Mouse (Mus musculus) embryonic fibroblast, embryonic 13.5 days (primary cell): ENCODE measurements around the gene Map3k5. TPM values are rescaled to one million over a fixed set of nuclear protein-coding genes. Genes with fewer than 3 reads are reported as not detected.

Source experiments
- H3K27ac ChIP-seq: 2 replicates; pipeline ENCODE4 v1.5.1; 2012; ENCODE audit warnings: low read length, control low read depth, inconsistent platforms; ENCODE audit not compliant: insufficient read depth
- H3K4me1 ChIP-seq: 2 replicates; pipeline ENCODE4 v1.6.1; 2011; ENCODE audit warnings: low read length; ENCODE audit not compliant: control insufficient read depth, insufficient read depth
- H3K4me3 ChIP-seq: 2 replicates; pipeline ENCODE4 v1.5.1; 2011; ENCODE audit warnings: mild to moderate bottlenecking, control low read depth, low read length; ENCODE audit not compliant: insufficient read depth
- CTCF ChIP-seq: IDR thresholded peaks from 2 replicates; pipeline ENCODE4 v1.5.1; 2011; ENCODE audit warnings: mild to moderate bottlenecking, control low read depth, low read length, moderate library complexity, borderline replicate concordance; ENCODE audit not compliant: insufficient read depth
- POLR2A ChIP-seq: IDR thresholded peaks from 2 replicates; pipeline ENCODE4 v1.6.1; 2011; ENCODE audit warnings: low read depth, mild to moderate bottlenecking, control low read depth, low read length, moderate library complexity
- polyA plus RNA-seq: library from polyadenylated mRNA; stranded (reverse); fragments of >200 nt; gene quantifications from 2 replicates; pipeline ENCODE4 v1.2.4, GENCODE M21; 2011; ENCODE audit warnings: low read depth; ENCODE audit not compliant: missing spikeins, insufficient read length

Gene Map3k5
- polyA plus RNA-seq = 4.0 and 4.7 TPM in 2 replicates

DNA sequence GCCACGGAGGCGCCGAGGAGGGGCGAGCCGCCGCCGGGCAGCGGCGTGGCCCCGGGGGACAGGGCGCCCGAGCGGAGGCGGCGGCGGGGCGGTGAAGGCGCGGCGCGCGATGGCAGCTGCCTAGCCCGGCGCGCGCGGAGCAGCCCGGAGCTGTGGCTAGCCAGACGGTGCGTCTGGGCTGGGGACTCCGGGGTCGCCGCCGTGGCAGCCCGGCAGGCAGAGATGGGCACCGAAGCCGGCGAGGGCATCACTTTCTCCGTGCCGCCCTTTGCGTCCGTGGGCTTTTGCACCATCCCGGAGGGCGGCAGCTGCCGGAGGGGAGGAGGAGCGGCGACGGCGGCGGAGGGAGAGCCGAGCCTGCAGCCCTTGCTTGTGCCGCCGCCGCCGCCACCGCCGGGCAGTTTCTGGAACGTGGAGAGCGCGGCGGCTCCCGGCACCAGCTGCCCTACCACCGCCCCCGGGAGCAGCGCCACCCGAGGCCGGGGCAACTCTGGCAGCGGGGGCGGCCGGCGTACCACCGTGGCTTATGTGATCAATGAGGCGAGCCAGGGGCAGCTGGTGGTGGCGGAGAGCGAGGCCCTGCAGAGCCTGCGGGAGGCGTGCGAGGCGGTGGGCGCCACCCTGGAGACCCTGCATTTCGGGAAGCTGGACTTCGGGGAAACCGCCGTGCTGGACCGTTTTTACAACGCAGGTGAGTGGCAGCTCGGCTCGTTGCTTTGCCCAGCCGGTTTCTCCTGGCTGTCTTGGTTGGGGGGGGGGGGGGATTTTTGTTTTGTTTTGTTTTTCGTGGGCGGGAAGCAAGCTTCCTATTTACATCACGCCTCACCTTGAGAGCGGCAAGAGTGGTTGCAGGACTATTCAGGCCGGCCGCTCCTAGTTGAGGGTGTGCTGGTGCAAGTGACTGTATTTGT is at the start of gene Map3k5:
Gene Map3k5, plus strand, starts transcription at position 89 of the 911 bp plus-strand sequence.
- no peak for TF ChIP-seq CTCF
- no peak for TF ChIP-seq POLR2A
- Histone ChIP-seq H3K27ac (no peak within 1 kb of the TSS), H3K4me1 (no peaks in the 10 kb centered on the region; the same call in 1 of the 2 replicates), H3K4me3 (peak within 1 kb of the TSS; percentile 46)

GRCm38 (mm10) chr10:19886249-19886648 is 48.0 kb upstream of the Map3k5 start:
- Histone ChIP-seq H3K4me3 (no peak overlapping the region), H3K27ac (no peak overlapping the region), H3K4me1 (no peaks in the 10 kb centered on the region)
- TF ChIP-seq CTCF (no peak), POLR2A (no peak)

DNA sequence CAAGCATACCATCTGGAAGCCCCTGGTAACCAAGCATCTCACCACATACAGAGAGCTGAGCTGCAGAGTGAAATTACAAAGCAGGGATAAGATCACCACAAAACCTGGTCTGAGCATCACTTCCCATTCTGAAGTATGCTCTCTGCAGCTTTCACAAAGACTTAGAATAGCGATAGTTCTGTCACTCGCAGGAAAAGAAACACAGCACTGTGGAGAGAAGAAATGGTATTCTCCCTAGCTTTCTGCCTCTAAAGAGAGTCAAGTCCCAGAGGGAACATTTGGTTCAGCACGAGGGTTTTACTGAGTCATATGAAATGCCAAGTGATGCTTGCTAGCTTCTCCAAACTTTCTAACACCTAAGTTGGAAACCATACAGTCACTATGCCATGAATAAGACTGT is 44.4 kb upstream of the Map3k5 start:
- Histone ChIP-seq H3K4me3 (no peak overlapping the region), H3K27ac (no peak overlapping the region), H3K4me1 (no peaks in the 10 kb centered on the region)
- TF ChIP-seq POLR2A (no peak), CTCF (no peak)

DNA sequence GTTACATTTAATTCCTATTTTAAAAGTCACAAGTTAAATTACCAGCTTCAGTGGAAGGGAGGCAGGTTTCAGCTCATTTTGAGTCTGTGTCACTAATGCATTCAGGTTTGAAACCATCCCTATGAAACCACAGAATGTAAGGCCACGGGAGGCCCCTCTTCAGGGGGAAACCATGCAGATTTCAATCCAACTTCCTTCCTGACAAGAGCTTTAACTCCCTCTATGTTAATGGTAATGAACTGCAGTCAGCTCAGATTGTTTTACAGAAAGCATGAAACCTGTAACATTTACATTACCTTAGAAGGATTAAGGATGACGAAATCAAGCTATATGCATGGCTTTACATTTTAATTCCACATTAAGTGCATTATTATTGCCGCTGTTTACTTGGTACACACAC is 42.6 kb upstream of the Map3k5 start:
- Histone ChIP-seq H3K4me3 (no peak overlapping the region), H3K4me1 (no peaks in the 10 kb centered on the region), H3K27ac (no peak overlapping the region)
- no peak for TF ChIP-seq POLR2A
- TF ChIP-seq CTCF = no peak

DNA sequence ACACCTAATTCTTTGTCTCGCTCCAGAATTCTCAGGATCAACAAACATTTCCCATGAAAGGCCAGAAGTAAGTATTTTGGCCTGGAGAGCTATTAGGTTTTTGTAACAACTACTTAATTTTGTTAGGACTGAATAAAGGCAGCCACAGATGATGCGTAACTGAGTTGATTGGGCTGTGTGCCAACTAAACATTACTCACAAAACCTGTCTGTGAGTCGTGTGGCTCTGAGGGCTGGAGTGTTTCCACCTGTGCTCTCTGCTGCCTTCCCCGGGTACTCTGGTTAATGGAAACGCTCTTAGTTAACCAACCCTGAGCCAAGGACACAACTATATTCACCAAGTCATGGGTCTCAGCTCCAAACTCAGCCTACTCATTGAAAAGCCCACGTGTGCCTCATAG is 41.1 kb upstream of the Map3k5 start:
- Histone ChIP-seq H3K4me1 (no peaks in the 10 kb centered on the region), H3K4me3 (no peak overlapping the region), H3K27ac (no peak overlapping the region)
- no peak for TF ChIP-seq POLR2A
- no peak for TF ChIP-seq CTCF

DNA sequence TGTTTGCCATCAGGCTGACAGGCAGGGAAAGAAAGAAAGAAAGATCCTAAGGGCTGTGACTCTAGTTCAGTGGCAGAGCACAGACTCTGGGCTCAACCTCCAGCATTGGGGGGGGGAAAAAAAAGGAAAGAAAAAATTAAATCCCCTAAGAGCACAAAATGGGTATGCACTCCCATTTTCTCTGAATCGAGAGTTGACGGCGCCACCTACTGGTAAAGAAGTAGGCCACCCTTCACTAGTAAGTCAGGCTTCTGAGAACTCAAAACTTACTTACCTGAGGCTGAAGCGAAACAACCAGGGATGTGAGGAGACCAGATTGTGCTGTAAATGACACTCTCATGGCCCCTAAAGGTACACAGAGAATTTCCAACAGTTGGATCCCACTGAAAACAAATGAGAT is 40.3 kb upstream of the Map3k5 start:
- TF ChIP-seq POLR2A (no peak), CTCF (no peak)
- H3K4me1 ChIP-seq = no peaks in the 10 kb centered on the region
- H3K27ac ChIP-seq = no peak overlapping the region
- H3K4me3 ChIP-seq = no peak overlapping the region

DNA sequence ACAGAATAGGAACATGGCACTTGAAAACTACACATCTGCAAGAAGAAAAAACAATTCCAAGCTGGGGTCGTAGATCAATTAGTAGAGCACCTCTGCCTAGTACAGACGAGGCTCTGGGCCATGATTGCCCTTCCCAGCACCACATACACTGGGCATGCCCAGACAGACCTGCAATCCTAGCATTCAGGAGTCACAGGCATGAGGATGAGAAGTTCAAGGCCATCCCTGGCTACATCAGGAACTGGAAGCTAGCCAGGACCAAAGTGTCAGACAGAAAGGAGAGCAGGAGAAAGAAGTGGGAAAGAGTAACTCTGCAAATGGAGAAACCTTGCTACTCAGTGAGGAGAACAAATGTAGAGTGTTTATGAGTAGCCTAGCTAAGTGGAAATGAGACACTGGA is 34.1 kb upstream of the Map3k5 start:
- H3K27ac ChIP-seq = no peak overlapping the region

DNA sequence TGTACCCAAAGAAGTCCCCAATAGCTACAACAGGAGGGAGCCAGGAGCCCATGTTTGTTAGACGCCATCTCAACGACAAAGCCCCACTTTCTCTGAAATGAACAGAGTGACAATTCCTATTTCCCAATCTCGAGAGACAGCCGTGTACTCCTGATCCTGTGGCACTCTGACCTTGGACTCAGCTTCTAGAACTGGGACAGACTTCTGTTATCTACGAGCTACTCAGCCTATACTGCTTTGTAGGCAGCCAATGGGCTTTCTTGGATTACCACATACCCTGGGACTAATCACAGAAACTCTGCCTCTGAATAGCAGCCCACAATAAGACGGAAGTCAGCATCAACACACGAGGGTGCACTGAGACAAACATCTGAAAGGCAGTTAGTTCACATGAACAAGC is 32.3 kb upstream of the Map3k5 start:
- no peaks in the 10 kb centered on the region for H3K4me1 ChIP-seq
- H3K27ac ChIP-seq = no peak overlapping the region
- TF ChIP-seq CTCF = no peak
- no peak for TF ChIP-seq POLR2A
- H3K4me3 ChIP-seq = no peak overlapping the region

More for the DNA sequence above, 34.1 kb upstream of the Map3k5 start:
- Histone ChIP-seq H3K4me1 (no peaks in the 10 kb centered on the region), H3K4me3 (no peak overlapping the region)
- TF ChIP-seq CTCF (no peak), POLR2A (no peak)

DNA sequence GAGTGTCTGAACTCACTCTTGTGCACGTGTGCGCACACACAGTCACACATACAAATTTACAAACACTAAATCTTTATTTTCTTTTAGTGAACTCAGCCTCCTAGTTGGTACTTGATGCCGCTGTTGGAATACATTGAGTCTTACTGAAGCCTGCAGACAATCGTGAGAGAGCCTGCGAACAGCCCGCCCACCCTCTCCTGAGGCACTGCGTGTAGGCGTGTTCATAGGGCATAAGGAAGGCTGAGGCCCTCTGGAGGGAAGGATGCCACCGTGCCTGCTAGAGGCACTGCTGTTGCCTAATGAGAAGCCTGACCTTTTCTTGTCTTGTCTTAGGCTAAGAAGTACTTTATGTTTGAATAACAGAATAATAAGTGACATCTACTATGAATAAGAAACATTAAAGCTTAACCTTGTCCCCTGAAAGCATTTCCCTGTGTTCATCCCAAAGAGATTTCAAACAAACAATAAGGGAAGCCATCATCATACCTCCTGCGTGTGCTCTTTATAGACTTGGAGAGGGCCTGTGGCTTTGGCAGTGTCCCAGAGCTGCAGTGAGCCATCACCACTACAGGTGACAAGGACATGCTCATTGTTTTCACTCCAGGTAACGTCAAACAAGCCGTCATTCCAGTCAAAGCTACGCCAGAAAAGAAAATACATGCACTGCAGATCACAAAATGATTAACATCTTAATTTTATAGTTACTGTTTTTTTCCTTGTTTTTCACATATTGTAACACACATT is 30.0 kb upstream of the Map3k5 start:
- no peaks in the 10 kb centered on the region for H3K4me1 ChIP-seq
- no peak overlapping the region for H3K27ac ChIP-seq
- TF ChIP-seq POLR2A = no peak
- no peak for TF ChIP-seq CTCF
- no peak overlapping the region for H3K4me3 ChIP-seq

GRCm38 (mm10) chr10:19907246-19907804 is 26.9 kb upstream of the Map3k5 start, which contains the start of gene Pex7:
Gene Pex7 (minus strand): TSS chr10:19907689.
- peak; percentile 58; the same call in 1 of the 2 replicates for TF ChIP-seq POLR2A
- peak; percentile 86 for TF ChIP-seq CTCF
- Histone ChIP-seq H3K4me1 (no peaks in the 10 kb centered on the region), H3K4me3 (peak within 1 kb of the TSS; percentile 64), H3K27ac (peak within 1 kb of the TSS; percentile 88)
